Comparison of ENCODE assay signal across 16 mouse cellular contexts in the genomic region with DNA sequence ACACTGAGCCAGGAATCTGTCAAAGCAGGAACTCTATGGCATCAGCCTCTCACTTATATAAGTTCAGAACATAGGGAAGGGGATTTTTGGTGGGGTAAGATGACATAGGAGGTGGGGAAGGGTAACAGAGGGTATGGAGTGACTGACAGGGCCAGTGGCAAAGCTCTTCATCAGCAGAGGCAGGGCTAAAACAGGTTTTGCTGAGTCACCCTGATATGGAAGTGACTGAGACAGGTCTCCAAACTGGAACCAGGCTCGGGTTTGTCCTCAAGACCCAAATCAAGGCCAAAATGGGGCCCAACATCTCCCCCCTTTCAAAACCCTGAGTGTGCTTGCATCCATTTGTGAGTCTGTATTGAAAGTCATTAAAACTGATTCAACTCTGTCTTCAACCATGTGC. TPM values are rescaled to one million over a fixed set of nuclear protein-coding genes. Genes with fewer than 3 reads are reported as not detected.
"Had no signal": no experiment of that assay in that cellular context is flagged by ENCODE, and none has a peak within 500 bp of the region (broad histone marks: within the 10 kb centered on the region; RNA-seq: fewer than 3 reads in every experiment).

No protein-coding gene starts in this region.

- H3K9ac ChIP-seq: limb, embryonic 12.5 days; limb, embryonic 15.5 days; liver, embryonic 14.5 days; liver, postnatal 0 days; lung, embryonic 14.5 days; midbrain, embryonic 12.5 days; midbrain, embryonic 15.5 days had no signal

- H3K9me3 ChIP-seq: limb, embryonic 12.5 days; limb, embryonic 15.5 days; midbrain, embryonic 12.5 days; midbrain, embryonic 15.5 days had no signal

- DNase-seq: kidney, postnatal 14 days; kidney, postnatal 4 days; left cerebral cortex, postnatal 4 days; liver, postnatal 0 days; lung, embryonic 14.5 days; thymus, adult 18-20 months; thymus, postnatal 36 days had no signal

- H3K4me3 ChIP-seq: limb, embryonic 12.5 days; limb, embryonic 15.5 days; midbrain, embryonic 12.5 days; midbrain, embryonic 15.5 days had no signal

- H3K4me2 ChIP-seq: limb, embryonic 12.5 days; limb, embryonic 15.5 days; liver, embryonic 11.5 days; lung, embryonic 14.5 days; midbrain, embryonic 12.5 days; midbrain, embryonic 15.5 days had no signal

- H3K4me1 ChIP-seq: midbrain, embryonic 12.5 days had no signal

- H3K27ac ChIP-seq: limb, embryonic 12.5 days; limb, embryonic 15.5 days; liver, embryonic 14.5 days; macrophage; midbrain, embryonic 12.5 days; midbrain, embryonic 15.5 days had no signal

- ATAC-seq: liver, postnatal 0 days; lung, postnatal 0 days; midbrain, embryonic 15.5 days had no signal

- H3K27me3 ChIP-seq: limb, embryonic 12.5 days; limb, embryonic 15.5 days; midbrain, embryonic 12.5 days; midbrain, embryonic 15.5 days had no signal

RNA-seq across cellular contexts. Expression of a gene that starts 21.7 kb away (rescaled TPM):
- total RNA-seq: monocyte, adult 5-6 weeks had no signal
